Mouse (Mus musculus) CH12.LX (cell line): ENCODE results near the gene Catsperg2.

Experiments
- CHD2 ChIP-seq: IDR thresholded peaks from 2 replicates; pipeline ENCODE4 v1.6.1; 2011; ENCODE audit warnings: low read length, improper control_type of control experiment
- POLR2A ChIP-seq: IDR thresholded peaks from 2 replicates; pipeline ENCODE4 v1.6.1; 2011; ENCODE audit warnings: low read depth, mild to moderate bottlenecking, improper control_type of control experiment, low read length
- ZC3H11A ChIP-seq: IDR thresholded peaks from 2 replicates; pipeline ENCODE4 v1.6.1; 2012; ENCODE audit warnings: low read depth, mild to moderate bottlenecking, inconsistent platforms, low read length, improper control_type of control experiment

DNA sequence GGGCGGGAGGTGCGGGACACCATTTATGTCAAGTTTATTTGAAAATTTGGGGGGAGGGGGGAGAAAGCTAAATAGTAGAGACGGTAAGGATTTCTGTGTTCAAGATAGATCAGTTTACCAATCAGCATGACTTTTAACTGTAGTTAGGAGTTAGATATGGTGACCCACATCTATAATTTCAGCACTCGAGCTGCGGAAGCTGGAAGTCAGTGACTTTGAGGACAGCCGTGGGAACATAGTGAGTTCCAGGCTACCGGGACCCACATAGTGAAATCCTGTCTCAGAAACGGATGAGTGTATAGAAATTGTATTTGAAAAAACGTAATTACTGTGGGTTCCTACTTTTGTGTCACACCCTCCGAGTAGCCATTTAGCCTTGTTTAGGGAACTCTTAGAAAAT lies 42.1 kb upstream of the Catsperg2 start:
- no peak for TF ChIP-seq CHD2
- no peak for TF ChIP-seq POLR2A
- no peak for TF ChIP-seq ZC3H11A
